Mouse (Mus musculus): ENCODE results near the gene Capns2.
"Not testable (repeated sequence)": the region's sequence is repeated elsewhere in the genome, so short reads cannot be mapped to it uniquely, and the experiment has no call there.

Gene Capns2

GRCm38 (mm10) chr8:92901107-92901506 is at the start of gene Capns2:
Gene Capns2 (plus strand): TSS chr8:92901407.
- DNase-seq (ENCODE audit: low read depth): no peak

- no peak for DNase-seq (ENCODE audit: low read depth)
Observed at GRCm38 (mm10) chr8:92853188-92853983, 47.8 kb upstream of the Capns2 start.

- no peak for DNase-seq (ENCODE audit: low read depth)
Observed at GRCm38 (mm10) chr8:92854673-92855072, 46.5 kb upstream of the Capns2 start.

GRCm38 (mm10) chr8:92855171-92855894 is 45.9 kb upstream of the Capns2 start, which contains the start of gene Lpcat2:
Gene Lpcat2 (plus strand): TSS chr8:92855339.
- DNase-seq (ENCODE audit: low read depth): no peak

- no peak for DNase-seq (ENCODE audit: low read depth)
Observed at GRCm38 (mm10) chr8:92856273-92856986, 44.8 kb upstream of the Capns2 start.

- DNase-seq (ENCODE audit: low read depth): no peak
Observed at GRCm38 (mm10) chr8:92858475-92859182, 42.6 kb upstream of the Capns2 start.

GRCm38 (mm10) chr8:92861977-92862376 is 39.2 kb upstream of the Capns2 start:
- DNase-seq (ENCODE audit: low read depth): no peak

GRCm38 (mm10) chr8:92870281-92870680 is 30.9 kb upstream of the Capns2 start:
- no peak for DNase-seq (ENCODE audit: low read depth)

GRCm38 (mm10) chr8:92872063-92872759 is 29.0 kb upstream of the Capns2 start:
- no peak for DNase-seq (ENCODE audit: low read depth)

- no peak for DNase-seq (ENCODE audit: low read depth)
Observed at GRCm38 (mm10) chr8:92875795-92876194, 25.4 kb upstream of the Capns2 start.

- DNase-seq (ENCODE audit: low read depth): peak; percentile 10
Observed at GRCm38 (mm10) chr8:92881247-92881646, 20.0 kb upstream of the Capns2 start.

- peak; percentile 58 for DNase-seq (ENCODE audit: low read depth)
Observed at GRCm38 (mm10) chr8:92883771-92884170, 17.4 kb upstream of the Capns2 start.

- DNase-seq (ENCODE audit: low read depth): not testable (repeated sequence)
Observed at GRCm38 (mm10) chr8:92892216-92892615, 9.0 kb upstream of the Capns2 start.

- no peak for DNase-seq (ENCODE audit: low read depth)
Observed at GRCm38 (mm10) chr8:92893870-92894269, 7.3 kb upstream of the Capns2 start.

- DNase-seq (ENCODE audit: low read depth): no peak
Observed at GRCm38 (mm10) chr8:92895053-92895452, 6.2 kb upstream of the Capns2 start.

GRCm38 (mm10) chr8:92896056-92896455 is 5.2 kb upstream of the Capns2 start:
- peak; percentile 44 for DNase-seq (ENCODE audit: low read depth)

GRCm38 (mm10) chr8:92896611-92897010 is 4.6 kb upstream of the Capns2 start:
- DNase-seq (ENCODE audit: low read depth): peak; percentile 80

- DNase-seq (ENCODE audit: low read depth): no peak
Observed at GRCm38 (mm10) chr8:92897794-92898193, 3.4 kb upstream of the Capns2 start.

GRCm38 (mm10) chr8:92899590-92899989 is 1.6 kb upstream of the Capns2 start:
- DNase-seq (ENCODE audit: low read depth): no peak

GRCm38 (mm10) chr8:92902981-92903380 is 1.8 kb downstream of the Capns2 start:
- no peak for DNase-seq (ENCODE audit: low read depth)

- DNase-seq (ENCODE audit: low read depth): no peak
Observed at GRCm38 (mm10) chr8:92903488-92904135, 2.4 kb downstream of the Capns2 start.

All from NIH3T3 (cell line).